Mouse (Mus musculus) forebrain, embryonic 15.5 days (tissue): ENCODE data around the gene Hecw1. TPM values are rescaled to one million over a fixed set of nuclear protein-coding genes. Genes with fewer than 3 reads are reported as not detected.
A peak's percentile ranks its signal among the peaks of the same experiment; 100 is the strongest.
"Not testable (repeated sequence)": the region's sequence is repeated elsewhere in the genome, so short reads cannot be mapped to it uniquely, and the experiment has no call there.

Experiments used
- ATAC-seq: fragments of 200-750 bp; cut with Nextera tagmentation; replicated peaks from 2 replicates; pipeline ENCODE4 v1.8.0; 2017; ENCODE audit warnings: mild to moderate bottlenecking, moderate TSS enrichment, moderate library complexity
- H3K27ac ChIP-seq: fragments of 300-500 bp; sonication (generic); replicated peaks from 2 replicates; pipeline ENCODE4 v1.5.1; 2015; ENCODE audit warnings: mild to moderate bottlenecking, inconsistent platforms
- H3K27me3 ChIP-seq: fragments of 300-500 bp; sonication (generic); 2 replicates; pipeline ENCODE4 v1.6.1; 2015; ENCODE audit warnings: inconsistent platforms
- H3K36me3 ChIP-seq: fragments of 300-500 bp; sonication (generic); 2 replicates; pipeline ENCODE4 v1.6.1; 2015; ENCODE audit warnings: mild to moderate bottlenecking, inconsistent platforms
- H3K4me1 ChIP-seq: fragments of 300-500 bp; sonication (generic); 2 replicates; pipeline ENCODE4 v1.6.1; 2015; ENCODE audit warnings: inconsistent platforms
- H3K4me2 ChIP-seq: fragments of 300-500 bp; sonication (generic); replicated peaks from 2 replicates; pipeline ENCODE4 v1.6.1; 2015; ENCODE audit warnings: mild to moderate bottlenecking, inconsistent platforms
- H3K4me3 ChIP-seq: fragments of 300-500 bp; sonication (generic); 2 replicates; pipeline ENCODE4 v1.5.1; 2015; ENCODE audit warnings: mild to moderate bottlenecking, inconsistent platforms
- H3K9ac ChIP-seq: fragments of 300-500 bp; sonication (generic); replicated peaks from 2 replicates; pipeline ENCODE4 v1.6.1; 2015; ENCODE audit warnings: mild to moderate bottlenecking, inconsistent platforms
- H3K9me3 ChIP-seq: fragments of 300-500 bp; sonication (generic); 2 replicates; pipeline ENCODE4 v1.6.1; 2016; ENCODE audit warnings: inconsistent platforms
- WGBS: fragments of 180-500 bp; shearing (Covaris S2); methylation state at CpG from one replicate; pipeline ENCODE4 v1.1.7; 2015; ENCODE audit warnings: mixed read lengths; 5-methylcytosine and 5-hydroxymethylcytosine counted together
- polyA plus RNA-seq: library from polyadenylated mRNA; unstranded; fragments of >200 nt; fragmentation: Nextera tagmentation; extraction: Ambion mirVana; gene quantifications from 2 replicates; pipeline ENCODE4 v1.2.1, GENCODE M21; 2015

The Hecw1 gene
- polyA plus RNA-seq, 1 experiment from 2014 or later, result 46.5 TPM

GRCm38 (mm10) chr13:14306617-14307016 lies 216.4 kb downstream of the Hecw1 start:
- H3K27ac ChIP-seq, result no peak overlapping the region
- WGBS, result 41% methylated on average over 8 of the region's 8 CpGs
- H3K27me3 ChIP-seq, result no peaks in the 10 kb centered on the region
- no peak overlapping the region for H3K4me3 ChIP-seq
- peaks cover 26% of the 10 kb centered on the region for H3K36me3 ChIP-seq
- H3K9ac ChIP-seq, result no peak overlapping the region
- H3K9me3 ChIP-seq, result no peaks in the 10 kb centered on the region
- H3K4me2 ChIP-seq, result no peak overlapping the region
- no peak for ATAC-seq
- H3K4me1 ChIP-seq, result no peaks in the 10 kb centered on the region

GRCm38 (mm10) chr13:14304103-14304502 lies 218.9 kb downstream of the Hecw1 start:
- H3K27me3 ChIP-seq, result no peaks in the 10 kb centered on the region
- H3K36me3 ChIP-seq, result peaks cover 38% of the 10 kb centered on the region
- H3K4me3 ChIP-seq, result no peak overlapping the region
- H3K9me3 ChIP-seq, result no peaks in the 10 kb centered on the region
- no peaks in the 10 kb centered on the region for H3K4me1 ChIP-seq
- ATAC-seq, result no peak
- H3K27ac ChIP-seq, result no peak overlapping the region
- WGBS, result 100% methylated on average over 1 of the region's 1 CpGs
- no peak overlapping the region for H3K9ac ChIP-seq
- H3K4me2 ChIP-seq, result no peak overlapping the region

- 52% methylated on average over 2 of the region's 2 CpGs for WGBS
- Histone ChIP-seq H3K4me1 (no peaks in the 10 kb centered on the region), H3K9me3 (no peaks in the 10 kb centered on the region), H3K36me3 (peaks cover 43% of the 10 kb centered on the region), H3K27me3 (no peaks in the 10 kb centered on the region), H3K4me3 (no peak overlapping the region), H3K9ac (no peak overlapping the region), H3K4me2 (no peak overlapping the region), H3K27ac (no peak overlapping the region)
- ATAC-seq, result no peak
Observed at GRCm38 (mm10) chr13:14302921-14303320, 220.1 kb downstream of the Hecw1 start.

GRCm38 (mm10) chr13:14290016-14290415 lies 233.0 kb downstream of the Hecw1 start:
- 50% methylated on average over 1 of the region's 1 CpGs for WGBS
- no peak overlapping the region for H3K4me3 ChIP-seq
- no peak overlapping the region for H3K4me2 ChIP-seq
- H3K27me3 ChIP-seq, result no peaks in the 10 kb centered on the region
- no peak overlapping the region for H3K9ac ChIP-seq
- H3K36me3 ChIP-seq, result peaks cover 5% of the 10 kb centered on the region; the same call in 1 of the 2 replicates
- H3K27ac ChIP-seq, result no peak overlapping the region
- no peaks in the 10 kb centered on the region for H3K4me1 ChIP-seq
- ATAC-seq, result no peak
- no peaks in the 10 kb centered on the region for H3K9me3 ChIP-seq

- H3K27me3 ChIP-seq, result no peaks in the 10 kb centered on the region
- no peak overlapping the region for H3K4me2 ChIP-seq
- no peak overlapping the region for H3K27ac ChIP-seq
- no peaks in the 10 kb centered on the region for H3K4me1 ChIP-seq
- no peak for ATAC-seq
- H3K9ac ChIP-seq, result no peak overlapping the region
- H3K36me3 ChIP-seq, result peaks cover 15% of the 10 kb centered on the region; the same call in 1 of the 2 replicates
- no peak overlapping the region for H3K4me3 ChIP-seq
- H3K9me3 ChIP-seq, result no peaks in the 10 kb centered on the region
Observed at GRCm38 (mm10) chr13:14271476-14271875, 251.6 kb downstream of the Hecw1 start.

- not testable (repeated sequence) for H3K27me3 ChIP-seq, H3K9me3 ChIP-seq, H3K4me2 ChIP-seq, H3K4me1 ChIP-seq, H3K27ac ChIP-seq, ATAC-seq, H3K4me3 ChIP-seq, H3K9ac ChIP-seq
- H3K36me3 ChIP-seq, result peaks cover 32% of the 10 kb centered on the region
- 32% methylated on average over 9 of the region's 9 CpGs for WGBS
Observed at GRCm38 (mm10) chr13:14260939-14261338, 262.1 kb downstream of the Hecw1 start.

- no peak overlapping the region for H3K9ac ChIP-seq
- peaks cover 24% of the 10 kb centered on the region; the same call in 1 of the 2 replicates for H3K36me3 ChIP-seq
- ATAC-seq, result no peak
- 50% methylated on average over 2 of the region's 2 CpGs for WGBS
- H3K4me1 ChIP-seq, result no peaks in the 10 kb centered on the region
- no peak overlapping the region for H3K27ac ChIP-seq
- no peak overlapping the region for H3K4me2 ChIP-seq
- no peak overlapping the region for H3K4me3 ChIP-seq
- H3K27me3 ChIP-seq, result no peaks in the 10 kb centered on the region
- no peaks in the 10 kb centered on the region for H3K9me3 ChIP-seq
Observed at GRCm38 (mm10) chr13:14245946-14246345, 277.1 kb downstream of the Hecw1 start.

GRCm38 (mm10) chr13:14179669-14180068 lies 343.4 kb downstream of the Hecw1 start:
- no peak overlapping the region for H3K4me3 ChIP-seq
- no peaks in the 10 kb centered on the region for H3K27me3 ChIP-seq
- H3K36me3 ChIP-seq, result peaks cover 7% of the 10 kb centered on the region
- no peak overlapping the region for H3K27ac ChIP-seq
- no peaks in the 10 kb centered on the region for H3K4me1 ChIP-seq
- H3K9ac ChIP-seq, result no peak overlapping the region
- ATAC-seq, result no peak
- 91% methylated on average over 3 of the region's 3 CpGs for WGBS
- H3K9me3 ChIP-seq, result no peaks in the 10 kb centered on the region
- H3K4me2 ChIP-seq, result no peak overlapping the region

- Histone ChIP-seq H3K36me3 (peaks cover 2% of the 10 kb centered on the region; the same call in 1 of the 2 replicates), H3K9me3 (no peaks in the 10 kb centered on the region), H3K4me1 (no peaks in the 10 kb centered on the region), H3K4me2 (no peak overlapping the region), H3K9ac (no peak overlapping the region), H3K27ac (no peak overlapping the region), H3K4me3 (no peak overlapping the region), H3K27me3 (no peaks in the 10 kb centered on the region)
- ATAC-seq, result 0 out of 2 replicates have a peak, but pooled peaks have one; percentile 51
- WGBS, result 89% methylated on average over 1 of the region's 1 CpGs
Observed at GRCm38 (mm10) chr13:14177989-14178388, 345.0 kb downstream of the Hecw1 start.

Other genes starting within 250 kb of the Hecw1 start
- 114 TPM in 2 replicates for gene Mrpl32, start 89.9 kb upstream of the Hecw1 start, polyA plus RNA-seq
- gene Psma2, start 90.0 kb upstream of the Hecw1 start, polyA plus RNA-seq, result 173 and 187 TPM in 2 replicates
- gene AW209491, start 106.9 kb upstream of the Hecw1 start, polyA plus RNA-seq, result 38.8 and 44.0 TPM in 2 replicates